Mouse (Mus musculus): Measurements from ENCODE around the gene Slc36a3. TPM values are rescaled to one million over a fixed set of nuclear protein-coding genes. Genes with fewer than 3 reads are reported as not detected.
A peak's percentile ranks its signal among the peaks of the same experiment; 100 is the strongest.

The Slc36a3 gene
- polyA plus RNA-seq, 1 experiment from 2014 or later, result not detected

- Histone ChIP-seq H3K9me3 (no peaks in the 10 kb centered on the region), H3K27ac (replicated peaks) (peak within 1 kb of the TSS; percentile 62), H3K36me3 (replicated peaks) (no peaks in the 10 kb centered on the region), H3K27me3 (replicated peaks; ENCODE audit: low read depth, poor library complexity, severe bottlenecking) (peaks cover 44% of the 10 kb centered on the region), H3K4me1 (peaks cover 26% of the 10 kb centered on the region), H3K4me3 (peak within 1 kb of the TSS; percentile 64)
- WGBS, result under 1% methylated on average over 50 of the region's 50 CpGs
- DNase-seq (ENCODE audit: low spot score), result peak; percentile 68
These were observed 73.9 kb downstream of the Slc36a3 start, which contains the start of gene Ccdc69 for GRCm38 (mm10) chr11:55077331-55078231. Gene Ccdc69, minus strand, starts transcription at chr11:55078131.

DNA sequence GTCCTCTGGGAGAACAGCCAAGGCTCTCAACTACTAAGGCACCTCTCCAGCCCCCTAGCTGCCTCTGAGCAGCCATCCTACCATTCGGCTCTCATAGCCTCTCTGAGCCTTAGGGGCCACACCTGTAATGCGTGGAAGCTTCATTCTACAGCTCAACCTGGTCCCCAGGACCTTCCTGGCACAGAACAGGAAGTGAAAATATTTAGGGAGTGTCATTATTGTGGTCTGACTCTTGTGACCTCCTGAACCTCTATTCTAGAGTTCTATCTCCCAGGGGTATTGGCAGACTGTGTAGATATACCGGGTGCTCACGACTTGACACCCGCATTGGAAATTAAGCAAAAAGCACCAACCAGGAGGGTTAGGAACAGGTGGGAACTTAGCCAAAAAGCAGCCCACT, 75.3 kb downstream of the Slc36a3 start:
- Histone ChIP-seq H3K27me3 (replicated peaks; ENCODE audit: low read depth, poor library complexity, severe bottlenecking) (peaks cover 44% of the 10 kb centered on the region), H3K4me1 (peaks cover 26% of the 10 kb centered on the region), H3K9me3 (no peaks in the 10 kb centered on the region), H3K4me3 (no peak overlapping the region), H3K36me3 (replicated peaks) (no peaks in the 10 kb centered on the region), H3K27ac (replicated peaks) (no peak overlapping the region)
- 84% methylated on average over 5 of the region's 5 CpGs for WGBS
- DNase-seq (ENCODE audit: low spot score), result no peak

DNA sequence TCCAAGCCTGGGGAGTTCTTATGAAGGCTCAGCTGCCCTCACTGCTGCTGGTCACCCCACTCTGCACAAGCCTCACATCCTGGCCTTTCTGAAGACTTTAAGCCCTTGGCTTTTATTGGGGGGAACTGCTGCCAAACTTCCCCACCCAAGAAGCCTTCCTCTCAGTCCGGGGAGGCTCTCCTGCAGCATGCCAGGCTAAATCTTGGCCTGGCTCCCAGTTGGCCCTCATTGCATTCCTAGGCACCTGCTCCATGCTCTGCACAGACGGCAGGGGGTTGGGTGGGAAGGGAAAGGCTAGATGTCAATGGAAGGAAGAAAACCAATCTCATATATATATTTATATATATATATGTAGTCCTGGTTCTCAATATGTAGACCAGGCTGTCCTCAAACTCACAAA, 75.9 kb downstream of the Slc36a3 start:
- peaks cover 44% of the 10 kb centered on the region for H3K27me3 ChIP-seq (replicated peaks; ENCODE audit: low read depth, poor library complexity, severe bottlenecking)
- H3K4me3 ChIP-seq, result no peak overlapping the region
- no peak for DNase-seq (ENCODE audit: low spot score)
- no peaks in the 10 kb centered on the region for H3K9me3 ChIP-seq
- H3K4me1 ChIP-seq, result peaks cover 26% of the 10 kb centered on the region
- H3K27ac ChIP-seq (replicated peaks), result no peak overlapping the region
- 79% methylated on average over 2 of the region's 2 CpGs for WGBS
- H3K36me3 ChIP-seq (replicated peaks), result no peaks in the 10 kb centered on the region

Other genes starting within 250 kb of the Slc36a3 start
- 72.8 and 90.1 TPM in 2 replicates for gene Gpx3, start 249.3 kb downstream of the Slc36a3 start, polyA plus RNA-seq (2016; fragmentation: Nextera tagmentation; extraction: Ambion mirVana)
- gene Tnip1, start 188.8 kb downstream of the Slc36a3 start, polyA plus RNA-seq (2016; fragmentation: Nextera tagmentation; extraction: Ambion mirVana), result 11.7 and 11.9 TPM in 2 replicates
- 56.5 and 66.7 TPM in 2 replicates for gene Anxa6, start 118.3 kb downstream of the Slc36a3 start, polyA plus RNA-seq (2016; fragmentation: Nextera tagmentation; extraction: Ambion mirVana)
- 0.47 and 0.49 TPM in 2 replicates for gene Ccdc69, start 73.6 kb downstream of the Slc36a3 start, polyA plus RNA-seq (2016; fragmentation: Nextera tagmentation; extraction: Ambion mirVana)
- gene Gm2a, start 53.6 kb downstream of the Slc36a3 start, polyA plus RNA-seq (2016; fragmentation: Nextera tagmentation; extraction: Ambion mirVana), result 7.2 and 7.3 TPM in 2 replicates
- gene Slc36a2, start 33.4 kb upstream of the Slc36a3 start, polyA plus RNA-seq (2016; fragmentation: Nextera tagmentation; extraction: Ambion mirVana), result 0.50 and 0.96 TPM in 2 replicates
- 1.3 and 1.6 TPM in 2 replicates for gene Slc36a1, start 52.6 kb upstream of the Slc36a3 start, polyA plus RNA-seq (2016; fragmentation: Nextera tagmentation; extraction: Ambion mirVana)
- gene Fat2, start 184.9 kb upstream of the Slc36a3 start, polyA plus RNA-seq (2016; fragmentation: Nextera tagmentation; extraction: Ambion mirVana), result 0.12 and 0.13 TPM in 2 replicates

All from embryonic facial prominence, embryonic 10.5 days (tissue).